Mouse (Mus musculus): ENCODE measurements around the gene Palm2. TPM values are rescaled to one million over a fixed set of nuclear protein-coding genes. Genes with fewer than 3 reads are reported as not detected.

Gene Palm2
- polyA plus RNA-seq, 1 experiment from 2014 or later, result 3.9 TPM

DNA sequence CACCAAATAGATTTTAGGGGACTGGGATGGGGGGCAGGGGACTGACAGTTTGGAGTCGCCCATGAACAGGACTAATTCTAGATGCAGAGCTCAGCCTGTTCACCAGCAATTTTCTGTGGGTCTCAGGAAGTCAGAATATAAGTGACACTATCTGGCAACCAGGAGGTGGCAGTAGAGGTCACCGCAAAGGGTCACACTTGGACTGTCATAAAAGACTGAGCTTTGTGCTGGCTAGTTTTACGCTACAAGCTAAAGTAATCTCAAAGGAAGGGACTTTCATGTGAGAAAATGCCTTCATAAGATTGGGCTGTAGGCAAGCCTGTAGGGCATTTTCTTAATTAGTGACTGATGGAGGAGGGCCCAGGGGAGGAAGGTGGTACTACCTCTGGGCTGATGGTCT is 17.8 kb downstream of the Palm2 start:
- no peak overlapping the region for H3K4me3 ChIP-seq
- peak; percentile 70 for DNase-seq (ENCODE audit: low spot score)
- 38% methylated on average over 3 of the region's 3 CpGs for WGBS
- H3K9me3 ChIP-seq (replicated peaks), result no peaks in the 10 kb centered on the region
- peaks cover 5% of the 10 kb centered on the region; the same call in 1 of the 2 replicates for H3K4me1 ChIP-seq
- peak overlapping the region; percentile 56 for H3K27ac ChIP-seq
- H3K36me3 ChIP-seq, result no peaks in the 10 kb centered on the region
- no peaks in the 10 kb centered on the region for H3K27me3 ChIP-seq (ENCODE audit: low read depth, poor library complexity, severe bottlenecking)

DNA sequence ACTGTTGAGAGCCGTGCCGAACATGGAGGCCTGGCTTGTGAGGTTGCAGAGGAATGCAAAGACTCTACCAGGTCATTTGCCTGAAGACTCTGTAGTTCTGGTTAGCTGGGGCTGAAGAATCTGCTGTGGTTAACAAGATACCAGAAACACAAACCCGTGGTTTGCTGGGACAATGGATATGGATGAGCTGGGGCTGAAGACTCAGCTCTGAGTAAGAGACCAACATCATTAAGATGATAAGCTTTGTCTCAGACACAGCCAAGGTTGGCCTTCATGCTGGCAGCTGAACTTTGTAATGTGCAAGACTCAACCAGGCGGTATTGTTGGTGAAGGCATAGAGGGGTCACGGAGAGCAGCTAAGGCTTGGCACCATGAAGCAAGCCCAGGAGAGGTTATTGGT is 18.6 kb downstream of the Palm2 start:
- Histone ChIP-seq H3K4me3 (no peak overlapping the region), H3K4me1 (peaks cover 5% of the 10 kb centered on the region; the same call in 1 of the 2 replicates), H3K9me3 (replicated peaks) (no peaks in the 10 kb centered on the region), H3K36me3 (no peaks in the 10 kb centered on the region), H3K27me3 (ENCODE audit: low read depth, poor library complexity, severe bottlenecking) (no peaks in the 10 kb centered on the region), H3K27ac (peak overlapping the region; percentile 56; the same call in 1 of the 2 replicates)
- no peak for DNase-seq (ENCODE audit: low spot score)
- WGBS, result 94% methylated on average over 5 of the region's 5 CpGs

DNA sequence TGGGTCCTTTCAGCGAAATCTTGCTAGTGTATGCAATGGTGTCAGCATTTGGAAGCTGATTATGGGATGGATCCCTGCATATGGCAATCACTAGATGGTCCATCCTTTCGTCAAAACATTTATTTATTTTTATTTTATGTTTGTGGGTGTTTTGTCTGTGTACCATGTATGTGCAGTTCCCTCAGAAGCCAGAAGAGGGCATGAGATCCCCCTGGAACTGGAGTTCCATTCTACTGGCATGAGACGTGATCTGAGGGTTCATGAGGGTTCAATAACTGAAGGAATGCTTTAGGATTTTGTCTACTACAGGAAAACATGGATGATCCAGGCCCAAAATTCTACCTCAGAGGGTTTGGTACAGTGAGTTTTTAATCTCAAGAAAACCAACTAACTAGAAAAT is 28.3 kb downstream of the Palm2 start:
- Histone ChIP-seq H3K27me3 (ENCODE audit: low read depth, poor library complexity, severe bottlenecking) (no peaks in the 10 kb centered on the region), H3K36me3 (no peaks in the 10 kb centered on the region)
- WGBS, result 69% methylated on average over 3 of the region's 3 CpGs

DNA sequence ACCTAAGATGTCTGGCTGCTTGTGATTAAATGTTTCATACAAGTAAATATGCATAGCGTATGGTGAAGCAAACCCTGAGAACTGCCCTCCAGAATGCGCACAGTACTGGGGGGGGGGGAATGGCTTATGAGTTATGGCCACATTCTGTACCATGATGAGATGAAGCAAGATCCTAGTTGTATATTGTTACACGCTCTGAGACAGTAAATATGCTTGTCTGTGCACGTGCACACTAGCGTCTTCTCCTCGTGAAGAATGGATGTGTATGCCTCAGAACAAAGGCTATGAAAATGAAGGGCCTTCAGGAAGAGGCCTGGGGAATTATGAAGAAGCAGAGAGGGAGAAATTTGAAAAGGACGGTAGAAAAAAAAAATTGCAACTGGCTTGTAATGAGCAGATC is 48.4 kb downstream of the Palm2 start:
- Histone ChIP-seq H3K9me3 (replicated peaks) (no peaks in the 10 kb centered on the region), H3K4me3 (no peak overlapping the region), H3K27ac (no peak overlapping the region; the same call in 1 of the 2 replicates), H3K36me3 (no peaks in the 10 kb centered on the region), H3K27me3 (ENCODE audit: low read depth, poor library complexity, severe bottlenecking) (no peaks in the 10 kb centered on the region), H3K4me1 (peaks cover 7% of the 10 kb centered on the region; the same call in 1 of the 2 replicates)
- no peak for DNase-seq (ENCODE audit: low spot score)
- WGBS, result 87% methylated on average over 7 of the region's 7 CpGs

More for the DNA sequence above, 28.3 kb downstream of the Palm2 start:
- Histone ChIP-seq H3K4me1 (no peaks in the 10 kb centered on the region), H3K27ac (no peak overlapping the region), H3K4me3 (no peak overlapping the region), H3K9me3 (replicated peaks) (no peaks in the 10 kb centered on the region)
- peak; percentile 47 for DNase-seq (ENCODE audit: low spot score)

DNA sequence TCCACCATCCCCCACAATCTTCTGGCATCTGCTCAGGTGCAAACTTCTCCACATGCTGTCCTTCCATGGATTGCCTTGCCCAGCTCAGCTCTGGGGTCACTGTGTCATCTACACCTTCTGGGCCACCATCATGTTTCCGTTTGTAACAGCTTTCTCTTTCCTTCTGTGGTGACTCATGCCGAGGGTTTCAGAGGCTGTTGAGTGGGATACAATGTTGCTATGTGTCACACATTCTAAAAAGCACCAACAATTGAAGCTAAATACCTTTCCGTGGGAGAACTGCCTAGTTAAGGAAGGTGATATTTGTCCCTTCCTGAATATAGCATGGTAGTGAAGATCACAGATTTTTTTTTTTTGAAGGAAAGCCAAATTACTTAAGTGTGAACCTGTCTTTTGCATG is 52.3 kb downstream of the Palm2 start:
- no peaks in the 10 kb centered on the region for H3K9me3 ChIP-seq (replicated peaks)
- WGBS, result 94% methylated on average over 3 of the region's 3 CpGs
- H3K36me3 ChIP-seq, result no peaks in the 10 kb centered on the region
- H3K27ac ChIP-seq, result no peak overlapping the region
- peaks cover 7% of the 10 kb centered on the region; the same call in 1 of the 2 replicates for H3K4me1 ChIP-seq
- no peaks in the 10 kb centered on the region for H3K27me3 ChIP-seq (ENCODE audit: low read depth, poor library complexity, severe bottlenecking)
- no peak for DNase-seq (ENCODE audit: low spot score)
- H3K4me3 ChIP-seq, result no peak overlapping the region

DNA sequence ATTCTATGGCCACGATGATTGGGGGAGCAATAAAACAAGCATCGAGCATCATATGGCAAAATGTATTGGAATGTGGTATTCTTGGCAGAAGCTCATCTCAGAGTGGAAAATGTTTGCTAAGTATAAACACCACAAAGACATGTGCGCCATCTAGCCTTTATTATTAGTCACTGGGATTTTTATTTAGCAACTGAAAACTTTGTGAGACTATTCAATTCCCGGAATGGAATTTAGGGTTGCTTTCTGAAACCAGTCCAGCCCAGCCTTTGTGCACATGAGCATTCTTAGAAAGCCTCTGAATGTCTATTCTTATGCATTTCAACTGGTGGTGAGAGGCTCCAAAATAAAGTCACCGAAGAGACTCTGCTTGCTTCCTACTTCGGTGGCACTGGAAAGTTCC is 55.8 kb downstream of the Palm2 start:
- Histone ChIP-seq H3K36me3 (no peaks in the 10 kb centered on the region), H3K27ac (no peak overlapping the region), H3K27me3 (ENCODE audit: low read depth, poor library complexity, severe bottlenecking) (no peaks in the 10 kb centered on the region), H3K9me3 (replicated peaks) (no peaks in the 10 kb centered on the region), H3K4me3 (no peak overlapping the region), H3K4me1 (no peaks in the 10 kb centered on the region)
- WGBS, result 95% methylated on average over 6 of the region's 6 CpGs
- no peak for DNase-seq (ENCODE audit: low spot score)

DNA sequence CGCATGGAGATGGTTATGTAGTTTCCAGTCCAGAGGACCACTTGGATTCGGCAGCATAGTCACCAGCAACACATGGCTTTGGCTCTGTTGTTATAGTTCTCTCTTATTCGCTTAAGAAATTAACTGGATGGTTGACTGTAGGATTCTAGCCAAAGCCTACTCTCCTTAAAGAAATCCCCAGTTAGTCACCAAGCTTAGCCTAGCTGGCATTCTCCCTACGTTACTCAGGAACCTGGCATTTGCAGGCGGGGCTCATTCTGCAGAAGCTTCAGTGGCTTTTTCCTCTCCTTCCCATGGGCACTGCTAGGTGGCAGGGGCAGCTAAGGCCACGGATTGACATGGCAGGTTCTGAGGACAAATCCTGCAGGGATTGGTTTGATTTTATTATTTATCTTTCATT is 70.7 kb downstream of the Palm2 start:
- H3K27ac ChIP-seq, result no peak overlapping the region
- no peak overlapping the region for H3K4me3 ChIP-seq
- WGBS, result 91% methylated on average over 6 of the region's 6 CpGs
- H3K27me3 ChIP-seq (ENCODE audit: low read depth, poor library complexity, severe bottlenecking), result no peaks in the 10 kb centered on the region
- H3K36me3 ChIP-seq, result no peaks in the 10 kb centered on the region
- no peaks in the 10 kb centered on the region for H3K9me3 ChIP-seq (replicated peaks)
- no peak for DNase-seq (ENCODE audit: low spot score)
- no peaks in the 10 kb centered on the region for H3K4me1 ChIP-seq

DNA sequence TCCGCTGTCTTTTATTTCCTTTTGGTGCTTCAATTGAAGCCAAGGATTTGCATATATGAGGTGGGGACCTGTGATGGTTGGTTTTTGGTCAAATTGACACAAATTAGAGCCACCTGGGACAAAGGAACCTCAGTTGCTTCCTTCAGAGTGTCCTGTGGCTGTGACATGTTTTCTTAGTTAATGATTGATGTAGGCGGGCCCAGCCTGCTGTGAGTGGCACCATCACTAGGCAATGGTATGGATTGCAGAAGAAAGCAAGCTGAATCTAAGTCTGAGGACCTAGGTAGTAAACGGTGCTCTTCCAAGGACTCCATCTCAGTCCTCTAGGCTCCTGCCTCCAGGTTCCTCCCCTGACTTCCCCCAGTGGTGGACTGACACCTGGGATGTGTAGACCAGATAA is 76.5 kb downstream of the Palm2 start:
- 81% methylated on average over 3 of the region's 3 CpGs for WGBS

DNA sequence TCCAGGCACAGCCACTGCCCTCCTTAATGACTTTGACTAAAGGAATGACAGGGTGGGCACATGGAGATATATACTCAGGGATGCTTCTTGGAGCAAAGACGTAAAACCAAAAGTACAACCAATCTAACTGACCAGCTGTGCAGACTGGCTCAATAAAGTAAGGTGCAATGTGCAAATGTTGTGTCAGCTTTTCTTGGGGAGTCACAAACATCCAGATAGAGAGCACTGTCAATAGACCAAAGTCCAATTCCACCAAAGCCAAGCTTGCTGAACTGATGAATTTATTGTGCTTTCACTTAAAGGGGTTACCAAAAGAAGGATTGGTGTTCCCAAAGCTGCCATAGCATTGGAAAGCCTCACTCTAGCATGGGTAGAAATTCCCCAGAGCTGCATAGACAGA is 77.7 kb downstream of the Palm2 start:
- WGBS, result 80% methylated on average over 1 of the region's 1 CpGs
- Histone ChIP-seq H3K9me3 (replicated peaks) (no peaks in the 10 kb centered on the region), H3K36me3 (no peaks in the 10 kb centered on the region), H3K4me1 (peaks cover 10% of the 10 kb centered on the region; the same call in 1 of the 2 replicates), H3K4me3 (no peak overlapping the region), H3K27ac (no peak overlapping the region), H3K27me3 (ENCODE audit: low read depth, poor library complexity, severe bottlenecking) (no peaks in the 10 kb centered on the region)
- DNase-seq (ENCODE audit: low spot score), result no peak

More for the DNA sequence above, 76.5 kb downstream of the Palm2 start:
- no peaks in the 10 kb centered on the region for H3K36me3 ChIP-seq
- H3K4me3 ChIP-seq, result no peak overlapping the region
- H3K27me3 ChIP-seq (ENCODE audit: low read depth, poor library complexity, severe bottlenecking), result no peaks in the 10 kb centered on the region
- H3K9me3 ChIP-seq (replicated peaks), result no peaks in the 10 kb centered on the region
- no peak overlapping the region for H3K27ac ChIP-seq
- H3K4me1 ChIP-seq, result peaks cover 10% of the 10 kb centered on the region; the same call in 1 of the 2 replicates
- no peak for DNase-seq (ENCODE audit: low spot score)

DNA sequence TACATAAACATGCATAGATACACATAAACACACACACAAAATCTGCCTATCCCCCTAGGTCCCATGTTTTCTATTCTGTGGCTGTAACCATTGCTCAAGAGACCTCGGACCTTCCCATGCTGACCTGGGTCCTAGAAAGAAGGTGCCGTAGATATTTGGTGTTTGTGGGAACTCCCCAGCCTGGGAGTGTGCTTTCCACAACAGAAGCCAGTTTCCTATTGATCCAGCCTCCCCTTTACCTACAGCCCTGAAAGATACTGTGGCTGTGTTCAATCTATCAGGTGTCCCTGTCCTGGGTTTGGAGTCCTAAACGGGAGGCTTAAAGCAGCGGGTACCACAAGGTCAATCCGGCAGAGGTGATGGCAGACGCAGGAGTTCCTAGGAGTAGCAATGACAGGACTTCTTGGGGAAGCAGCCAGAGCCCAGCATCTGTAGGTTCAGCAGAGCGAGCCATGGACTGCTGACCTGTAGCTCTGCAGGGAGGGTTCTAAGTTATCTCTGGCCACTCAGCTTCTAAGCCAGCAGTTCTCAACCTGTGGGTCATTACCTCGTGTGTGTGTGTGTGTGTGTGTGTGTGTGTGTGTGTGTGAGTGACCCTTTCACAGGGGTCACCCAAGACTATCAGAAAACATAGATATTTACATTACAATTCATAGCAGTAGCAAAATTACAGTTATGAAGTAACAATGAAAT is 79.3 kb downstream of the Palm2 start:
- H3K36me3 ChIP-seq, result no peaks in the 10 kb centered on the region
- H3K9me3 ChIP-seq (replicated peaks), result no peaks in the 10 kb centered on the region
- peaks cover 10% of the 10 kb centered on the region; the same call in 1 of the 2 replicates for H3K4me1 ChIP-seq
- no peaks in the 10 kb centered on the region for H3K27me3 ChIP-seq (ENCODE audit: low read depth, poor library complexity, severe bottlenecking)
- DNase-seq (ENCODE audit: low spot score), result no peak
- H3K27ac ChIP-seq, result no peak overlapping the region
- 77% methylated on average over 8 of the region's 8 CpGs for WGBS
- no peak overlapping the region for H3K4me3 ChIP-seq

DNA sequence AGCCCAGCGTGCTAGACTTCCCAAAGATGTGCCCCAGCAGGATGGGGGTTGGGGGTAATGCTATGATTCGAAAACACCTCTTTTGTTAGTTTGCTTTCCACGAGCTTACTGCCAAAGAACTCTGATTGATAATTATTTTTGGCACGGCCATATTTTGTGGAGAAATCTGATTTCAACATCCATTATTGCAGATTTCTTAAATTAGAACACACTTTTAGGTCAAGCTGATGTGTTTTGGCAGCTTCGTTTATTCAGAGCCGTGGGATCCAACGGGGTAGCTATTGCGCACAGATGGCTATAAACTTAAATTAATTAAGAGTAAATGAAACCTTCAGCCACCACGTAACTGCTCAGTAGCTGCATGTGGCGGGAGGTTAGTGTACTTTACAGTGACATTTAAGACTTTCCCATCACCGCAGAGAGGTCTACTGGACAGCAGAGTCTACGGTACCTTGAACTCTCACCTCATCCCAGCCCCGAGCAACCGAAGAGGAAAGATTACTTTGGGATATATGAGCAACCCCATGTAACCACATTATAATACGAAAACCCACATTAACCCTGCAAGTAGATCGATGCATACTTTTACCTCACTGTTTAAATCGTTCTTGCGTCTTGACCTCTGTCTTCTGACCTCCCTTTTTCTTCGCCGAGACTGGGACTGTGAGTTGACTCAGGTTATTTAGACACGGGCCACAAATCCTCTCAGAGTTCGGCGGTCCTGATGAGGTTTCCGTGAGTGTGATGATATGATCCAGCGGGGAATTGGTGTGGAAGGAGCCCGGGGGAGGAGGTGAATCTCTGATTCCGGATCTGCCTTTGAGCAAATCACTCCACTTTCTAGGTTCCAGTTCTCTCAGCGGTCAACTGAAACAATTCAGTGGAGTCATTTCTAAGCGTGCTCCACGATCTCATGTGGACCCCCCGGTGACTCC is 80.2 kb downstream of the Palm2 start:
- no peaks in the 10 kb centered on the region for H3K36me3 ChIP-seq
- 86% methylated on average over 31 of the region's 31 CpGs for WGBS
- no peaks in the 10 kb centered on the region for H3K9me3 ChIP-seq (replicated peaks)
- DNase-seq (ENCODE audit: low spot score), result no peak
- no peak overlapping the region for H3K4me3 ChIP-seq
- peaks cover 10% of the 10 kb centered on the region; the same call in 1 of the 2 replicates for H3K4me1 ChIP-seq
- no peaks in the 10 kb centered on the region for H3K27me3 ChIP-seq (ENCODE audit: low read depth, poor library complexity, severe bottlenecking)
- H3K27ac ChIP-seq, result 0 out of 2 replicates have a peak overlapping the region, but pooled peaks have one; percentile 23

DNA sequence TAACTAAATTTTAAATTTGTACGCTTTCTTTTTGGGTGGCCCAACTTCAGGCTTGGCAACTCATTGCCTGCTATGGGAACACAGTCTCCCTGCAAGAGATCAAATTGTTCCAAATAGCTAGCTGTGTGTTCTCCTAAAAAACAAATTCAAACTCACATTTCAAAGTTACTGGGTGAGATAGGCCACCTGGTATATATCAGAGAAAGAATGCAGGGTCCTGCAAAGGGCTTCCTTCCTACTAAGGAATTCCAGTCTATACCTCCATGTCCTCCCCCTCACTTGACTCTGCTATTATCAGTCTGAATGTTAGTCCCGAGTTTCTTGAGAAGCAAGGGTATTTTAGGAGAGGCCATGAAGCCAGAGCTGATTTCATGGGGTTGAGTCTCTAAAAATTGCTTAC is 81.3 kb downstream of the Palm2 start:
- DNase-seq (ENCODE audit: low spot score), result no peak
- no peaks in the 10 kb centered on the region for H3K27me3 ChIP-seq (ENCODE audit: low read depth, poor library complexity, severe bottlenecking)
- peaks cover 10% of the 10 kb centered on the region; the same call in 1 of the 2 replicates for H3K4me1 ChIP-seq
- no peak overlapping the region for H3K4me3 ChIP-seq
- H3K9me3 ChIP-seq (replicated peaks), result no peaks in the 10 kb centered on the region
- WGBS, result 79% methylated on average over 2 of the region's 2 CpGs
- no peaks in the 10 kb centered on the region for H3K36me3 ChIP-seq
- no peak overlapping the region for H3K27ac ChIP-seq

DNA sequence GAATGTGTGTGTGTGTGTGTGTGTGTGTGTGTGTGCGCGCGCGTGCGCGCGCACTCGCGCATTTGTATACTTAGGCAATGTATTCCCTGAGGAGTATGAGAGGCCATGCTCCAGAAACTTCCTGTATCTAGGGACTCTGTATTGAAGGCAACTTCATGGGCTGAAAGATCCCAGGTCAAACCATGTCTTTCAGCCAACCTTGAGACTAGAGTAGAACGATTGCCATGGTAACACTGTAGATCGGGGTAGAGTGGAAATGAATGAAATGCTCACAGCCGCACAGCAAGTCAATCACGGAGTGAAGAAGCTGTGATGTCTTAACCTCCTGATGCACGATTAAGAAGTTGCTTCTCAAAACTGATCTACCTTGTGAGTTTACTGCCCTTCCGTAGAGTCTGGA is 89.4 kb downstream of the Palm2 start:
- no peak for DNase-seq (ENCODE audit: low spot score)

More for the DNA sequence above, 89.4 kb downstream of the Palm2 start:
- 96% methylated on average over 15 of the region's 15 CpGs for WGBS
- H3K27me3 ChIP-seq (ENCODE audit: low read depth, poor library complexity, severe bottlenecking), result no peaks in the 10 kb centered on the region
- no peaks in the 10 kb centered on the region for H3K36me3 ChIP-seq
- H3K4me1 ChIP-seq, result no peaks in the 10 kb centered on the region
- no peak overlapping the region for H3K27ac ChIP-seq
- no peaks in the 10 kb centered on the region for H3K9me3 ChIP-seq (replicated peaks)
- H3K4me3 ChIP-seq, result no peak overlapping the region

All from limb, embryonic 10.5 days (tissue).